Mouse (Mus musculus) heart, embryonic 14.5 days (tissue): ENCODE measurements around the gene Tomm40. TPM values are rescaled to one million over a fixed set of nuclear protein-coding genes. Genes with fewer than 3 reads are reported as not detected.
"Not testable (repeated sequence)": the region's sequence is repeated elsewhere in the genome, so short reads cannot be mapped to it uniquely, and the experiment has no call there.

Experiments used
- ATAC-seq: fragments of 200-750 bp; cut with Nextera tagmentation; 2 replicates; pipeline ENCODE4 v1.8.0; 2017; ENCODE audit warnings: low read depth, moderate TSS enrichment; ENCODE audit not compliant: insufficient number of reproducible peaks, insufficient read depth, low FRiP score
- H3K27ac ChIP-seq, 2 experiments: fragments of 200-500 bp in 1 of 2; fragments of 300-500 bp in 1 of 2; sonication (generic) in 1 of 2; replicated peaks in 1 of 2; 2 replicates each; pipeline ENCODE4 v1.5.1; 2012 to 2014; ENCODE audit warnings: low read depth in 2 of 2, low read length in 2 of 2, control low read depth in 1 of 2, mild to moderate bottlenecking in 1 of 2, mixed read lengths in 1 of 2; ENCODE audit not compliant: control insufficient read depth in 1 of 2, insufficient read depth in 1 of 2
- H3K27me3 ChIP-seq: fragments of 300-500 bp; sonication (generic); 2 replicates; pipeline ENCODE4 v1.6.1; 2014; ENCODE audit warnings: mild to moderate bottlenecking, low read length, control low read depth; ENCODE audit not compliant: control insufficient read depth, insufficient read depth
- H3K36me3 ChIP-seq: fragments of 300-500 bp; sonication (generic); 2 replicates; pipeline ENCODE4 v1.6.1; 2014; ENCODE audit warnings: mild to moderate bottlenecking, control low read depth, low read length, mixed read lengths; ENCODE audit not compliant: control insufficient read depth, insufficient read depth
- H3K4me1 ChIP-seq, 2 experiments: fragments of 200-500 bp in 1 of 2; fragments of 300-500 bp in 1 of 2; sonication (generic) in 1 of 2; 2 replicates each; pipeline ENCODE4 v1.6.1; 2012 to 2014; ENCODE audit warnings: low read length in 2 of 2, control low read depth in 1 of 2, mixed read lengths in 1 of 2; ENCODE audit not compliant: control insufficient read depth in 2 of 2, insufficient read depth in 2 of 2
- H3K4me2 ChIP-seq: fragments of 300-500 bp; sonication (generic); 2 replicates; pipeline ENCODE4 v1.6.1; 2014; ENCODE audit warnings: mild to moderate bottlenecking, low read length
- H3K4me3 ChIP-seq, 2 experiments: fragments of 200-500 bp in 1 of 2; fragments of 300-500 bp in 1 of 2; sonication (generic) in 1 of 2; 2 replicates each; pipeline ENCODE4 v1.5.1; 2012 to 2014; ENCODE audit warnings: low read length in 2 of 2, mild to moderate bottlenecking in 2 of 2, control low read depth in 1 of 2, low read depth in 1 of 2, moderate library complexity in 1 of 2; ENCODE audit not compliant: control insufficient read depth in 1 of 2, insufficient read depth in 1 of 2
- H3K9ac ChIP-seq: fragments of 300-500 bp; sonication (generic); 2 replicates; pipeline ENCODE4 v1.6.1; 2014; ENCODE audit warnings: mild to moderate bottlenecking, low read length
- H3K9me3 ChIP-seq: fragments of 300-500 bp; sonication (generic); 2 replicates; pipeline ENCODE4 v1.6.1; 2016; ENCODE audit warnings: low read length, control low read depth; ENCODE audit not compliant: control insufficient read depth
- WGBS: fragments of 180-500 bp; shearing (Covaris S2); extraction: QIAGEN DNeasy Blood & Tissue Kit; methylation state at CpG from one replicate; pipeline ENCODE4 v1.1.7; 2014; 5-methylcytosine and 5-hydroxymethylcytosine counted together
- polyA plus RNA-seq: library from polyadenylated mRNA; unstranded; fragments of >200 nt; fragmentation: Nextera tagmentation; extraction: Ambion mirVana; gene quantifications from 2 replicates; pipeline ENCODE4 v1.2.1, GENCODE M21; 2014

Gene Tomm40
- polyA plus RNA-seq, 1 experiment from 2014 or later: 130 TPM

- no peak overlapping the region for H3K9ac ChIP-seq
Measured at GRCm38 (mm10) chr7:19688611-19689010, 26.6 kb downstream of the Tomm40 start.

GRCm38 (mm10) chr7:19688101-19688500 lies 27.1 kb downstream of the Tomm40 start:
- Histone ChIP-seq H3K9ac (no peak overlapping the region), H3K36me3 (no peaks in the 10 kb centered on the region), H3K9me3 (no peaks in the 10 kb centered on the region), H3K4me2 (no peak overlapping the region), H3K27ac (no peak overlapping the region), H3K4me1 (peaks cover 3 to 9% of the 10 kb centered on the region in 2 experiments), H3K27me3 (no peaks in the 10 kb centered on the region), H3K4me3 (no peak overlapping the region)
- ATAC-seq: no peak
- WGBS: 93% methylated on average over 10 of the region's 10 CpGs

More at GRCm38 (mm10) chr7:19688611-19689010, 26.6 kb downstream of the Tomm40 start:
- whole genome bisulfite sequencing: 82% methylated on average over 2 of the region's 2 CpGs
- H3K27ac ChIP-seq: no peak overlapping the region
- H3K27me3 ChIP-seq: no peaks in the 10 kb centered on the region
- H3K4me1 ChIP-seq: peaks cover 9 to 13% of the 10 kb centered on the region in 2 experiments
- H3K36me3 ChIP-seq: no peaks in the 10 kb centered on the region
- no peak for ATAC-seq
- H3K4me3 ChIP-seq: no peak overlapping the region
- no peak overlapping the region for H3K4me2 ChIP-seq
- no peaks in the 10 kb centered on the region for H3K9me3 ChIP-seq

- 45% methylated on average over 8 of the region's 8 CpGs for WGBS
- H3K4me1 ChIP-seq, H3K9me3 ChIP-seq, H3K36me3 ChIP-seq, ATAC-seq, H3K27me3 ChIP-seq, H3K9ac ChIP-seq, H3K4me3 ChIP-seq, H3K27ac ChIP-seq, H3K4me2 ChIP-seq: not testable (repeated sequence)
Measured at GRCm38 (mm10) chr7:19686927-19687583, 28.2 kb downstream of the Tomm40 start.

- H3K36me3 ChIP-seq: no peaks in the 10 kb centered on the region
- H3K4me2 ChIP-seq: no peak overlapping the region
- no peak overlapping the region for H3K27ac ChIP-seq
- WGBS: 84% methylated on average over 6 of the region's 6 CpGs
- no peak overlapping the region for H3K9ac ChIP-seq
- no peaks in the 10 kb centered on the region for H3K9me3 ChIP-seq
- no peak for ATAC-seq
- no peaks in the 10 kb centered on the region for H3K27me3 ChIP-seq
- no peak overlapping the region for H3K4me3 ChIP-seq
- no peaks in the 10 kb centered on the region for H3K4me1 ChIP-seq
Measured at GRCm38 (mm10) chr7:19686521-19686920, 28.7 kb downstream of the Tomm40 start.

- H3K9me3 ChIP-seq: no peaks in the 10 kb centered on the region
- no peaks in the 10 kb centered on the region for H3K27me3 ChIP-seq
- H3K4me3 ChIP-seq: no peak overlapping the region
- WGBS: 56% methylated on average over 4 of the region's 4 CpGs
- no peaks in the 10 kb centered on the region for H3K36me3 ChIP-seq
- peaks cover 0 to 4% of the 10 kb centered on the region in 2 experiments; a peak in 1 of 4 replicates for H3K4me1 ChIP-seq
- no peak overlapping the region for H3K4me2 ChIP-seq
- H3K9ac ChIP-seq: no peak overlapping the region
- no peak overlapping the region for H3K27ac ChIP-seq
- no peak for ATAC-seq
Measured at GRCm38 (mm10) chr7:19685374-19685773, 29.9 kb downstream of the Tomm40 start.

- 82% methylated on average over 6 of the region's 6 CpGs for WGBS
- H3K36me3 ChIP-seq: no peaks in the 10 kb centered on the region
- no peak for ATAC-seq
- no peaks in the 10 kb centered on the region for H3K9me3 ChIP-seq
- H3K27ac ChIP-seq: no peak overlapping the region
- H3K9ac ChIP-seq: no peak overlapping the region
- no peak overlapping the region for H3K4me3 ChIP-seq
- H3K4me2 ChIP-seq: no peak overlapping the region
- H3K27me3 ChIP-seq: no peaks in the 10 kb centered on the region
- peaks cover 0 to 4% of the 10 kb centered on the region in 2 experiments; a peak in 1 of 4 replicates for H3K4me1 ChIP-seq
Measured at GRCm38 (mm10) chr7:19683771-19684201, 31.5 kb downstream of the Tomm40 start.

GRCm38 (mm10) chr7:19682979-19683378 lies 32.3 kb downstream of the Tomm40 start:
- Histone ChIP-seq H3K9ac (no peak overlapping the region), H3K4me2 (no peak overlapping the region), H3K27ac (no peak overlapping the region), H3K9me3 (no peaks in the 10 kb centered on the region), H3K36me3 (no peaks in the 10 kb centered on the region), H3K4me1 (peaks cover 0 to 4% of the 10 kb centered on the region in 2 experiments; a peak in 1 of 4 replicates), H3K27me3 (no peaks in the 10 kb centered on the region), H3K4me3 (no peak overlapping the region)
- ATAC-seq: no peak
- 62% methylated on average over 3 of the region's 3 CpGs for WGBS
